Mouse (Mus musculus) c-Kit-positive CD71-positive TER-119-negative erythroid progenitor cells, embryonic 14.5 days (primary cell): Measurements from ENCODE around the gene Ankrd55.
"Not testable (repeated sequence)": the region's sequence is repeated elsewhere in the genome, so short reads cannot be mapped to it uniquely, and the experiment has no call there.

Experiments used
- DNase-seq: peaks from one replicate; pipeline ENCODE4 v3.0.0-alpha.2; 2013; ENCODE audit warnings: low read depth

The Ankrd55 gene

DNA sequence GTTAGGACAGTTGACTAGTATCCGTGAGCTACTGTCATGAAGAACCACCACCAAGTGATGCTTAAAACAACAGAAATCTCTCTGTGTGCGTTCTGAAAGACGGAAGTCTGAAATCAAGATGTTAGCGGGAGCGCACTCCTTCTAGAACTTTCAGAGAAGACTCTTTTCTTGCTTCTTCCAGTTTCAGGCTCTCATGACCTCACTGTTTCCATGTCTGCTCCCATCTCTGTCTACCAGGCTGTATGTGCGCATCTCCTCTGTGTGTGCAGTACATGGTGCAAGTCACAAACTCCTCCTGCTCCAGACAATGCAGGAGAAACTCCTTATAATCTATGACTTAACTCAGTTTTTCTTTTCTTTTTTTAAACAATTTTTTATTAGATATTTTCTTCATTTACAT is 4.8 kb downstream of the Ankrd55 start:
- DNase-seq = no peak

- DNase-seq = no peak
Observed at GRCm38 (mm10) chr13:112294446-112294845, 6.2 kb downstream of the Ankrd55 start.

GRCm38 (mm10) chr13:112297781-112298180 is 9.5 kb downstream of the Ankrd55 start:
- no peak for DNase-seq

GRCm38 (mm10) chr13:112303429-112303828 is 15.2 kb downstream of the Ankrd55 start:
- no peak for DNase-seq

DNA sequence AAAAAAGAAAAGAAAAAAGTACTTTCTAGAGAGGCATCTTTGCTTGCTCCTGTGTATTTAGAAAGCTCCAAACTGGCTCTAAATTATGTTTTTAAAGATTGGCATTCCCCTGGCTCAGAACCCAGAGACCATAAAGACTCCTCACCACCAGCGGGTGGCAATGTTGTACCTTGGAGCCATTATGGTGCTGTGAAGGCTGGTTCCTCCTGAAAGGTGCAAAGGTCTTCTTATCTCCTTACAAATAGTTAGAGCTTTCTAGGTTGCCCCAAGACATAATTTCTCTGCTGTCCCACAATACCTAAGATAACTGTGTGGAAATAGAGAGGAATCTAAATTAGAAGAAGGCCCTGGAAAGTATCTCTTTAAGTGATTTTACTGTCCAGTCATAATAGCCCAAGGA is 20.4 kb downstream of the Ankrd55 start:
- DNase-seq = no peak

DNA sequence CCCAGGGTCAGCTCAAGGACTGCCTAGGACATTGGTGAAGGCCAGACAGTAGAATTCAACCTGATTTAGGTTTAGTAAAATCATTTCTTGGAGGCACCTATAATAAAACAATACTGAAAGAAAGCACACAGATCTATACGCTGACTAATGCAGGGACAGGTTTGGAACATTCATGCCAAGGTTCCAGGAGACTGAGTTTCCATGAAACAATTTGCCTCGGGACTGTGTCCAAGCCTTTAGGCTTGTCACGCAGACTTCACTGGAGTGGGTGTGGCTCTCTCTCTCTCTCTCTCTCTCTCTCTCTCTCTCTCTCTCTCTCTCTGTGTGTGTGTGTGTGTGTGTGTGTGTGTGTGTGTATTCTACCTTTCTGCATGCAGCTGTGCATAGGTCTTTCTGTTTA is 23.4 kb downstream of the Ankrd55 start:
- DNase-seq = not testable (repeated sequence)

DNA sequence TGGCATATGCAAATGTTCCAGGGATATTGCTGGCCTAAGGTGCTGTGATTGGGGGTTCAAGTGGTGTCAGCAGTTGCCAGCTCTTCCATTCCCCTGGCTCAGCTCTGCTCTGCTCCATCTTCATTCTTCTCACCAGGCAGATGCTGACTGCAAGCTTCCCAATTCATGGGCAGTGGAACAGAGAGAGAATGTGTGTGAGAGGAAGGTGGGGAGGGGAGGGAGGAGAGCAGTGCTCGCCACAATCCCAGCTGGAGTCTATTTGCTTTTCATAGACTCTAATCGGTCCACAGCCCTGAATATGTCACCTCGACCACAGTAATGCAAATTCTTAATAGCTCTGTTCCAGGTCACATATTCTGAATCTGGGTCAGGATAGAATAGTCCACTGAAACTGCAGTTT is 27.2 kb downstream of the Ankrd55 start:
- no peak for DNase-seq

DNA sequence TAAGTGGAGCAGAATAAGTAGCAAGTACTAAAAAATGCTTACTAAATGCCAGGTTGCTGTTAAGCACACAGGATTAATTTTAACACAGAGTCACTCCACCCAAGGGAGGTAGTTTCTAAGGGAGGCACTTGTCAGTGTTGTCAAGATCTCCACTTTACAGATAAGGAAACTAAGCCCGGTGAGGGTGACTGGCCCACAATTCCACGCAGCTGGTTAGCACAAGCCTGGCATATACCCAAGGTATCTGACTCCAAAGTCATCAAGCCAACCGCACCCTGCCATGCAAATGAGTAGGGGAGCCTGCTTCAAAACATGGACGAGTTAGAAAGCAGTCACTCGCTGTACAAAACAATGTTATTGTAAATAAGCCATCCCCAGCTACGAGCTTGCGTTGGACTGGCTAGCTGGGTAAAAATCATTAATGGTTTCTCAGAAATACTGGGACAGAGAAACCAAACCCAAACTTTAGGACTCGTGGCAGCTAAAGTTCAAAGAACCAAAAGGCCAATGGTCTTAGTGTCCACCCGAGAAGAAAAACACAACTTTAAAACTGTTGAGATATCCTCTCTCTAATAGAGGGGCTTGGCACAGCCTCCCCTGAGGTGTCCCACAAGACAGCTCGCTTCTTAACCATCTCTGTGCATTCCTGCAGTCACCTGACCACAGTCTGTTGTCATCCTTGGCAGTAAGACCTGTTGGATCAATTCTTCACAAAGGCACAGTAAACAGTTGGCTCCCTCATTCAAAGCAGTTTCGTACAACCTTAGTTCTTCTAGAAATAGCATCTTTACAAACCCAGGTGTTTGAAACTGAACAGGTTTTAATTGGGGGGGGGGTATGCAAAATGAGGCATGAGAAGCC is 28.6 kb downstream of the Ankrd55 start:
- DNase-seq = no peak

DNA sequence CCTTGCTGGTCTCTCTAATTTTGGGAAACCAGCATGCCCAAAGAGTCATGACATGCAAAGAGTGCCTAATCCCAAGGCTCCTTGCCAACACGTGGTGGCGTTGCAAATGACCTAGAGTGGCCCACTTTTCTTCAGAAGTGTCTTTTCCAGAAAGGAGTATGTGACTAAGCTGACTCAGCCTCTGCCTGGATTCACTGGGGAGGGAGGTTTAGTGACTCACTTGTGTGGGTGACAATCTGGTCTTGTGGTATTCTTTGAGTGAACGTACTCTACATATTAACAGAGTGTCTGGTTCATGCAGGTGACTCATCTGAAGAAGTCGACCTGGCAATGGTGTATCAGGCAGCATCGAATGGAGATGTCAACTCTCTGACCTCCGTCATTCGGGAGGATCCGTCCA is 29.9 kb downstream of the Ankrd55 start:
- DNase-seq = no peak

GRCm38 (mm10) chr13:112323591-112324266 is 35.5 kb downstream of the Ankrd55 start:
- no peak for DNase-seq

- no peak for DNase-seq
Observed at GRCm38 (mm10) chr13:112325126-112325525, 36.9 kb downstream of the Ankrd55 start.

GRCm38 (mm10) chr13:112326403-112326802 is 38.2 kb downstream of the Ankrd55 start:
- DNase-seq = no peak

GRCm38 (mm10) chr13:112326977-112327376 is 38.7 kb downstream of the Ankrd55 start:
- DNase-seq = no peak

DNA sequence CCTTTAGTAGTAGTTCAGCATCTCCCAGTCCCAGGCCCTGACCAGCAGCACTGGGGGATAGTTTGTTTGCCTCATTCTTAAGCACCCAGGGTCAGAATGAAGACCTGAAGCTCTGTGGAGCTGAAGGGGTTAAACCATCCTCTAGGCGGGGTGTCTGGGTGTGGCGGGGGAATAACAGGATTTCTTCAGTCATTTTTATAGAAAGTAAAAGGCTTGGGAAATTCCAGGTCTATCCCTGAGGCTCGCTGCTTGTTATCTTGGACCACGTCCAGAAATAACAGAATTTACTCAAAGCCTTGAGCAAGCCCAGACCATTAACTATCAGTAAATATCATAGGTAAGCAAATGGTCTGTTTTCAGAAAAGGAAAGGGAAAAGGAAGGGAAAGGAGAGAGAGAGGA is 39.3 kb downstream of the Ankrd55 start:
- no peak for DNase-seq

DNA sequence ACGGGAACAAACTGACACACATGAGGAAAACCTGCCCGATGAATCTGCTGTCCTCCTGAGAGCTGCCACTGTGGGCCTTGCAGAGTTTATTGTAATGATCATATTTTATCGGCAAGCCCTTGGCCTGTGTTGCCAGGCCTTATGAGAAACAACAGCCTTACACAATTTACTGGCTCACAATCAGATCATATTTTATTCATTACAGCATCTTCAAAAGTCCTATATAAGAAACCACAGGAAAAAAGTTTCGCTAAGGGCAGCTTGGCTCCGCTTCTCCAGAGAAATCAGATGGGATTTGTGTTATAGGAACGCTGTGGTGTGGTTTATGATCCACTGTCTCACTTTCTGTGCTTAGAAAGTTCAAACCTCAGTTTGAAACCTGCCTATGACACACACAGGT is 42.0 kb downstream of the Ankrd55 start:
- no peak for DNase-seq

DNA sequence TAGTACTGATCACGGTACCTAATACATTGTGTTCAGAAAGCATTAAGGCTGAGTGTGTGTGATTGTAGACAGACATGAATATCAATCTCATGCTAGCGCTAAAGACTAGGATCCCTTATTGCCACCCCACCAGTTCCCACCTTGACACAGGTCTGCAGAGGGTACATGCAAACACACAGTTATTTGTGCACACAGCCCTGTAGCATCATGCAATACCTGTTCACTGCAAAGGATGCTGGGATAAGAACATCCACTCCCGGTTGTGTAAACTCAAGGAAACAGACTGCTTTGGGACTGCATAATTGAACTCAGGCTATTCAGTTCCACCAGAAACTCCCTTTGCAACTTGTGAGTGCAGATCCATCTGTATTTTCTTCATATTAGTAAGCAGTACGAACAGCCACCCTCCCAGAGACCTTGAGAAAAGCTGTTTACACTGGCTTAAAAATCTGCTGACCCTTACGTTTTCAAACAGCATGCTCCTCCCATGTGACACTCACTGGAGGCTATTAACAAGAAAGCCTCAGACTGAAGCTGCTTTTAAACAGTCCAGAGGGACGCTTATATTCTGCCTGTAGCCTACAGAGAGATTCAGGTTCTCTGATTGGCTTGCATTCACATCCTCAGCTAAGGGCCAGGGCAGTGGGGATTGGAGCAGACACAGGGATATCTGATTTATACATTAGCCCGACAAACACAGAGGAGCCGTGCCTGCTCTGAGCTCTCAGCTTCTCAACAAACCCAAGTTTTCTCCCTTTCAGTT is 42.8 kb downstream of the Ankrd55 start:
- no peak for DNase-seq

- no peak for DNase-seq
Observed at GRCm38 (mm10) chr13:112331682-112332061, 43.4 kb downstream of the Ankrd55 start.

DNA sequence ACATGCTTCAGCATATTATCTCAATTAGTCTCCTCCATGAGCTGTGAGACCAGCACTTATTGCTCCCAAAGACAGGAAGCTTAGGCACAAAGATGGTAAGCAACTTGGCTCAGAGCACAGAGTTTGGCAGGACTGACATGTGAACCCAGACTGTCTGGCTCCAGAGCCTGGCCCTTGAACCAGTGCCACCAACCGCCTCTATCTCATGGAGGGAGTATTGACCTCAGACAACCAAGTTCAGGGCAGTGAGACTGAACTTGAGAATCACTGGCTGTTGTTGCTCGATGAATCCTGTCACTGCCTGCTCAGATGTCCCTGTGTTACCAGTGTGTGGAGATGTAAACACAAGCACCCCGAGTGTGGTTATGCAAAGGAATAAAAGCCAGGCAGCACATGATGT is 47.3 kb downstream of the Ankrd55 start:
- no peak for DNase-seq

DNA sequence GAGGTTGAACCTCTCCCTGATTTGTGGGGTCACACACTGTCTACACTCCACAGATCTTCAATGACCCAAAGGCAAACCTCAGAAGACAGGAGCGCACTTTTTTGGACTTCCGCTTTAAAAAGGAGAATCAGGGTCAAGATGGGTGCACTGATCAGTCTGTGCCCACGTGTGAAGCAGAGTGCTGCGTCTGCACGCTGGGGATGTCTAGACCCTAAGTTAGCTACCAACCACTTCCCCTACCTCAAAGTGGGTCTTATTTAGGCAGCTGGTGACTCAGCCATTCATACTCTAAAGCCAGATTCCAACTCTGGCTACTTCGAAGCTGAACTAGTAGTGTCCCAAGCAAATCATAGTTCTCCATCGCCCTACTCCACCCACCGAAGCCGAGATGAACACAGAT is 48.9 kb downstream of the Ankrd55 start:
- DNase-seq = no peak

- DNase-seq = no peak
Observed at GRCm38 (mm10) chr13:112340205-112340604, 52.0 kb downstream of the Ankrd55 start.

DNA sequence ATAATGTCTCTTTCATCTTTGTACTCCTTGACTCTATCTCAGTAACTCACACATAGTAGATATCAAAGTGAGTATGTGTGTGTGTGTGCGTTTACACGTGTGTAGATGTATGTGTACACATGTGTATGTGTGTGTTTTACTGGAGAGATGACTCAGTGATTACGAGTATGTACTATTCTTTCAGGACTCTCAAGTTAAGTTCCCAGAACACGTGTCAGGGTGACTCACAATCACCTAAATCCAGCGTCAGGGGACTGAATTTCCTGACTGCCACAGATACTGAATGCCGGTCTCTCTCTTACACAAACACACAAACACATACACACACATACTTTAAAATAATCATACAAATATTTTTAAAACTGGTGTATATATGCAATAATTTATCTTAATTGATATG is 52.5 kb downstream of the Ankrd55 start:
- no peak for DNase-seq

DNA sequence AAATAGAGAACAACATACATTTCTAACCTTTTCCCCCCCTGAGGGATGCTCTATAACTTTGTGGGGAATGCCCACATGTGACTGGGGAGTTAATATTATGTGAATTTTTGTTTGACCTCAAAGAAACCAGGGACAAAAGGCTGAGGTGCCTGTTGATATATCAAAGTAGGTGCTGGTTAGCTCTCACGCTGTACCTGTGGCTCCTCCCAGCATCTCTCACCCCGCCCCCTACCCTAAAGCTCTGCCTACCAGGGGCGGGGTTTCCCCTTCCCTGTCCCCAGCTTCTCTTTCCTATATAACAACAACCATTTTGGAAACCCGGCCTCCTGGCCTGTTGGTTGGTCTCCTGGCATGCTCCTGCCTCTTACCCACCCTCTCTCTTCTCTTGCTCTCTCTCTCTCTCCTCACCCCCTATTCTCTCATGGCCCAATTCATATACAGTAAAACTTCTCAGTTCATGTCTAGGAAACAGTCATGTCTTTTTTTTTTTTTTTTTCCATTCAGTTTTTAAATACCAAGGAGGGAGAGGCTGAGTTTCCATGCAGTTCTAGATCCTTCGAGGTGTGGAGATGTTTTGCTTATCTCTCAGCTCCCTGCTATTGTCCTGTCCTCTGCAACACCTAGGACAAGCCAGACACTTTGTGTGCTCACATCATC is 54.8 kb downstream of the Ankrd55 start:
- DNase-seq = no peak
